Mouse (Mus musculus): Measurements from ENCODE around the gene Tmem246. TPM values are rescaled to one million over a fixed set of nuclear protein-coding genes. Genes with fewer than 3 reads are reported as not detected.

Gene Tmem246
- polyA plus RNA-seq, 1 experiment from 2014 or later: 29.2 TPM

GRCm38 (mm10) chr4:49559915-49560772, 37.5 kb downstream of the Tmem246 start:
- Histone ChIP-seq H3K9me3 (no peaks in the 10 kb centered on the region), H3K4me2 (no peak overlapping the region), H3K4me1 (no peaks in the 10 kb centered on the region), H3K9ac (no peak overlapping the region), H3K4me3 (replicated peaks) (no peak overlapping the region), H3K36me3 (no peaks in the 10 kb centered on the region), H3K27ac (no peak overlapping the region), H3K27me3 (replicated peaks) (no peaks in the 10 kb centered on the region)
- 65% methylated on average over 20 of the region's 20 CpGs for WGBS
- peak; percentile 66; the same call in 1 of the 2 replicates for ATAC-seq (ENCODE audit: insufficient read depth, low FRiP score, low read depth)

GRCm38 (mm10) chr4:49558181-49558580, 39.5 kb downstream of the Tmem246 start:
- no peak overlapping the region for H3K9ac ChIP-seq
- no peaks in the 10 kb centered on the region for H3K9me3 ChIP-seq
- no peaks in the 10 kb centered on the region for H3K4me1 ChIP-seq
- no peak overlapping the region for H3K4me3 ChIP-seq (replicated peaks)
- no peak overlapping the region for H3K4me2 ChIP-seq
- no peaks in the 10 kb centered on the region for H3K36me3 ChIP-seq
- H3K27me3 ChIP-seq (replicated peaks): no peaks in the 10 kb centered on the region
- ATAC-seq (ENCODE audit: insufficient read depth, low FRiP score, low read depth): no peak
- no peak overlapping the region for H3K27ac ChIP-seq
- WGBS: 55% methylated on average over 2 of the region's 2 CpGs

- Histone ChIP-seq H3K4me3 (replicated peaks) (no peak overlapping the region), H3K27ac (no peak overlapping the region), H3K9ac (no peak overlapping the region), H3K27me3 (replicated peaks) (no peaks in the 10 kb centered on the region), H3K4me1 (no peaks in the 10 kb centered on the region), H3K9me3 (no peaks in the 10 kb centered on the region), H3K4me2 (no peak overlapping the region), H3K36me3 (no peaks in the 10 kb centered on the region)
- WGBS: 94% methylated on average over 7 of the region's 7 CpGs
- ATAC-seq (ENCODE audit: insufficient read depth, low FRiP score, low read depth): no peak
Measured at GRCm38 (mm10) chr4:49557375-49557774, 40.3 kb downstream of the Tmem246 start.

- WGBS: 64% methylated on average over 5 of the region's 5 CpGs
- H3K27ac ChIP-seq: no peak overlapping the region
- ATAC-seq (ENCODE audit: insufficient read depth, low FRiP score, low read depth): no peak
- H3K4me1 ChIP-seq: no peaks in the 10 kb centered on the region
- no peaks in the 10 kb centered on the region for H3K9me3 ChIP-seq
- no peak overlapping the region for H3K4me2 ChIP-seq
- H3K36me3 ChIP-seq: no peaks in the 10 kb centered on the region
- no peak overlapping the region for H3K9ac ChIP-seq
- no peaks in the 10 kb centered on the region for H3K27me3 ChIP-seq (replicated peaks)
- no peak overlapping the region for H3K4me3 ChIP-seq (replicated peaks)
Measured at GRCm38 (mm10) chr4:49553380-49553779, 44.3 kb downstream of the Tmem246 start.

GRCm38 (mm10) chr4:49549383-49549782, 48.3 kb downstream of the Tmem246 start, which contains the start of gene Aldob:
Gene Aldob, minus strand, starts transcription at chr4:49549546.
- Histone ChIP-seq H3K9ac (no peak within 1 kb of the TSS), H3K4me1 (no peaks in the 10 kb centered on the region), H3K27me3 (replicated peaks) (no peaks in the 10 kb centered on the region), H3K4me2 (no peak within 1 kb of the TSS), H3K27ac (no peak within 1 kb of the TSS), H3K4me3 (replicated peaks) (no peak within 1 kb of the TSS), H3K36me3 (no peaks in the 10 kb centered on the region), H3K9me3 (no peaks in the 10 kb centered on the region)
- no peak; the same call in 1 of the 2 replicates for ATAC-seq (ENCODE audit: insufficient read depth, low FRiP score, low read depth)
- WGBS: 35% methylated on average over 3 of the region's 3 CpGs

GRCm38 (mm10) chr4:49547544-49548219, 50.0 kb downstream of the Tmem246 start:
- Histone ChIP-seq H3K27ac (no peak overlapping the region), H3K4me3 (replicated peaks) (no peak overlapping the region), H3K4me1 (no peaks in the 10 kb centered on the region), H3K27me3 (replicated peaks) (no peaks in the 10 kb centered on the region), H3K36me3 (no peaks in the 10 kb centered on the region), H3K9ac (no peak overlapping the region), H3K4me2 (no peak overlapping the region), H3K9me3 (no peaks in the 10 kb centered on the region)
- no peak for ATAC-seq (ENCODE audit: insufficient read depth, low FRiP score, low read depth)
- 85% methylated on average over 7 of the region's 7 CpGs for WGBS

- 63% methylated on average over 6 of the region's 6 CpGs for WGBS
- Histone ChIP-seq H3K4me1 (no peaks in the 10 kb centered on the region), H3K9ac (no peak overlapping the region), H3K36me3 (no peaks in the 10 kb centered on the region), H3K4me2 (no peak overlapping the region), H3K27me3 (replicated peaks) (no peaks in the 10 kb centered on the region), H3K4me3 (replicated peaks) (no peak overlapping the region), H3K9me3 (no peaks in the 10 kb centered on the region), H3K27ac (no peak overlapping the region)
- no peak for ATAC-seq (ENCODE audit: insufficient read depth, low FRiP score, low read depth)
Measured at GRCm38 (mm10) chr4:49546873-49547543, 50.7 kb downstream of the Tmem246 start.

GRCm38 (mm10) chr4:49546026-49546425, 51.6 kb downstream of the Tmem246 start:
- Histone ChIP-seq H3K9me3 (no peaks in the 10 kb centered on the region), H3K9ac (no peak overlapping the region), H3K36me3 (no peaks in the 10 kb centered on the region), H3K27ac (no peak overlapping the region), H3K4me3 (replicated peaks) (no peak overlapping the region), H3K4me2 (no peak overlapping the region), H3K4me1 (no peaks in the 10 kb centered on the region), H3K27me3 (replicated peaks) (no peaks in the 10 kb centered on the region)
- 80% methylated on average over 2 of the region's 2 CpGs for WGBS
- no peak for ATAC-seq (ENCODE audit: insufficient read depth, low FRiP score, low read depth)

- Histone ChIP-seq H3K27ac (no peak overlapping the region), H3K4me3 (replicated peaks) (no peak overlapping the region), H3K36me3 (no peaks in the 10 kb centered on the region), H3K9me3 (no peaks in the 10 kb centered on the region), H3K9ac (no peak overlapping the region), H3K4me1 (no peaks in the 10 kb centered on the region), H3K4me2 (no peak overlapping the region), H3K27me3 (replicated peaks) (no peaks in the 10 kb centered on the region)
- ATAC-seq (ENCODE audit: insufficient read depth, low FRiP score, low read depth): no peak
- 80% methylated on average over 3 of the region's 3 CpGs for WGBS
Measured at GRCm38 (mm10) chr4:49540966-49541365, 56.7 kb downstream of the Tmem246 start.

- no peak overlapping the region for H3K27ac ChIP-seq
- 50% methylated on average over 6 of the region's 6 CpGs for WGBS
Measured at GRCm38 (mm10) chr4:49539665-49540064, 58.0 kb downstream of the Tmem246 start.

GRCm38 (mm10) chr4:49536671-49537070, 61.0 kb downstream of the Tmem246 start:
- H3K9ac ChIP-seq: no peak overlapping the region
- H3K36me3 ChIP-seq: no peaks in the 10 kb centered on the region; the same call in 1 of the 2 replicates
- no peaks in the 10 kb centered on the region for H3K4me1 ChIP-seq
- WGBS: 82% methylated on average over 4 of the region's 4 CpGs
- no peak overlapping the region for H3K4me2 ChIP-seq
- H3K27ac ChIP-seq: no peak overlapping the region
- no peaks in the 10 kb centered on the region for H3K9me3 ChIP-seq
- no peak overlapping the region for H3K4me3 ChIP-seq (replicated peaks)
- no peak for ATAC-seq (ENCODE audit: insufficient read depth, low FRiP score, low read depth)
- no peaks in the 10 kb centered on the region for H3K27me3 ChIP-seq (replicated peaks)

More at GRCm38 (mm10) chr4:49539665-49540064, 58.0 kb downstream of the Tmem246 start:
- Histone ChIP-seq H3K27me3 (replicated peaks) (no peaks in the 10 kb centered on the region), H3K9me3 (no peaks in the 10 kb centered on the region), H3K36me3 (no peaks in the 10 kb centered on the region), H3K4me2 (no peak overlapping the region), H3K4me3 (replicated peaks) (no peak overlapping the region), H3K4me1 (no peaks in the 10 kb centered on the region), H3K9ac (no peak overlapping the region)
- ATAC-seq (ENCODE audit: insufficient read depth, low FRiP score, low read depth): no peak

Data from stomach, embryonic 15.5 days (tissue).